Mouse (Mus musculus) liver, postnatal 0 days (tissue): Measurements from ENCODE around the gene Agbl4.
A peak's percentile ranks its signal among the peaks of the same experiment; 100 is the strongest.

Experiments used
- CTCF ChIP-seq: sonication (generic); IDR thresholded peaks from 2 replicates; pipeline ENCODE4 v1.5.1; 2016; ENCODE audit warnings: antibody characterized with exemption, low read depth
- EP300 ChIP-seq: IDR thresholded peaks from 2 replicates; pipeline ENCODE4 v1.6.1; 2016; ENCODE audit warnings: antibody characterized with exemption, low read depth, mild to moderate bottlenecking

DNA sequence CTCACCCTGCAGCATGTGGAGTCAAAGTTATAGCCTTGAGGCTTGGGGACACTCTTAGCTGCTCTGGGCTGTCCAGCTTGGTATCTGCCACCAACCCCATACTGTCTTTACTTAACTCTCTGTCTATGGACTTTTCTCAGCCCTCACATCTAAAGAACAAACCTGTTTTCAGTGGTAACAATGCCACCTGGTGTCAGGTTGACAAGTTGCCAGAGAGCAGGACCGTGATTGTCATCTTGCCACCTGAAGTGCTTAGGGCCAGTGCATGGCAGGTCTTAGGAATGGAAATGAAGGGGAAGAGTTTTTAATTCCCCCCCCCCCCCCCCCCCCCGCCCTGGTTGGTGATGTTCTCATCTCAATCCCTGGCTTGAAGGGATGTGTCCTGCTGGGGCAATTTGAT lies 1112.7 kb downstream of the Agbl4 start:
- TF ChIP-seq CTCF (peak; percentile 35), EP300 (no peak)
